Mouse (Mus musculus) MEL (cell line): ENCODE results near the gene Gm9833.

Experiments
- CTCF ChIP-seq, 3 experiments: IDR thresholded peaks in 2 of 3; conservative IDR thresholded peaks in 1 of 3; 2 replicates each; pipeline ENCODE4 v1.5.1; 2011 to 2012; ENCODE audit warnings: low read length in 3 of 3, low read depth in 2 of 3, mild to moderate bottlenecking in 2 of 3, improper control_type of control experiment in 1 of 3, inconsistent platforms in 1 of 3, mixed read lengths in 1 of 3, moderate library complexity in 1 of 3; ENCODE audit not compliant: control insufficient read depth in 1 of 3, insufficient read depth in 1 of 3, poor library complexity in 1 of 3, severe bottlenecking in 1 of 3
- EP300 ChIP-seq, 2 experiments: IDR thresholded peaks; 2 replicates each; pipeline ENCODE4 v1.6.1; 2011; ENCODE audit warnings: improper control_type of control experiment in 2 of 2, low read length in 2 of 2, low read depth in 1 of 2, mild to moderate bottlenecking in 1 of 2
- NRF1 ChIP-seq: IDR thresholded peaks from 2 replicates; pipeline ENCODE4 v1.6.1; 2014; ENCODE audit warnings: low read depth, mild to moderate bottlenecking, inconsistent platforms, low read length, improper control_type of control experiment, moderate library complexity; ENCODE audit not compliant: poor library complexity, insufficient read depth, severe bottlenecking
- POLR2A ChIP-seq, 2 experiments: IDR thresholded peaks; 2 replicates each; pipeline ENCODE4 v1.6.1; 2011 to 2012; ENCODE audit warnings: low read length in 2 of 2, mild to moderate bottlenecking in 2 of 2, control low read depth in 1 of 2, improper control_type of control experiment in 1 of 2, low read depth in 1 of 2, moderate library complexity in 1 of 2; ENCODE audit not compliant: control insufficient read depth in 1 of 2, insufficient read depth in 1 of 2, poor library complexity in 1 of 2
- POLR2AphosphoS5 ChIP-seq: IDR thresholded peaks from 2 replicates; pipeline ENCODE4 v1.6.1; 2012; ENCODE audit warnings: low read depth, borderline replicate concordance, mild to moderate bottlenecking, inconsistent platforms, low read length, moderate library complexity, mixed read lengths
- SIN3A ChIP-seq: IDR thresholded peaks from 2 replicates; pipeline ENCODE4 v1.6.1; 2012; ENCODE audit warnings: low read length, improper control_type of control experiment, inconsistent platforms
- USF1 ChIP-seq: IDR thresholded peaks from 2 replicates; pipeline ENCODE4 v1.6.1; 2014; ENCODE audit warnings: low read depth, mild to moderate bottlenecking, inconsistent platforms, low read length, improper control_type of control experiment, moderate library complexity
- USF2 ChIP-seq, 2 experiments: IDR thresholded peaks; 2 replicates each; pipeline ENCODE4 v1.6.1; 2011 to 2012; ENCODE audit warnings: improper control_type of control experiment in 2 of 2, low read length in 2 of 2, borderline replicate concordance in 1 of 2, inconsistent platforms in 1 of 2, low read depth in 1 of 2, mild to moderate bottlenecking in 1 of 2; ENCODE audit not compliant: insufficient read depth in 1 of 2
- ZNF384 ChIP-seq: IDR thresholded peaks from 2 replicates; pipeline ENCODE4 v1.6.1; 2012; ENCODE audit warnings: low read depth, mild to moderate bottlenecking, inconsistent platforms, low read length, improper control_type of control experiment

DNA sequence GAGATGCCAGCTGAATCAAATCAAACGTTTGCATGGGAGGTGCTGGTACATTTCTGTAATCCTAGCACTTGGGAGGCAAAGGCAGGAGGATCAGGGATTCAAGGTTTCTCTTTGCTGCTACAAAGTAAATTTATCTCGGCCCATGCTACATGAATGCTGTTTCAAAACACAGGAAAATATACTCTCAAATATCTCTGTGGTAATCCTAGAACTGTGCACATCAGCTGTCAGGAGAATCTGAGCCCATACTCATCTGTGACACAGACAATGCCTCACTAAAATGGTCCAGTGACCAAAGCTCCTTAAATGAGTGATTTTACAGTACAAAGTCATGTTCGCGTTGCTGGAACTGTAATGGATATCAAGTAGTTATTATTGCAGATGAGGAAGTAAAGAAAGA lies 24.3 kb downstream of the Gm9833 start:
- no peak for TF ChIP-seq NRF1
- no peak for TF ChIP-seq CTCF (IDR thresholded peaks at IDR 0.05 in 2 of 3, conservative IDR thresholded peaks at IDR 0.05 in 1 of 3; ENCODE audit: control insufficient read depth in 1 of 3, insufficient read depth in 1 of 3, low read depth in 2 of 3, low read length in 3 of 3, poor library complexity in 1 of 3, severe bottlenecking in 1 of 3)
- no peak for TF ChIP-seq EP300 (IDR thresholded peaks at IDR 0.05; ENCODE audit: low read depth in 1 of 2, low read length in 2 of 2)
- no peak for TF ChIP-seq USF1
- no peak for TF ChIP-seq POLR2A (IDR thresholded peaks at IDR 0.05; ENCODE audit: control insufficient read depth in 1 of 2, insufficient read depth in 1 of 2, low read depth in 1 of 2, low read length in 2 of 2, poor library complexity in 1 of 2)
- no peak for TF ChIP-seq SIN3A
- TF ChIP-seq POLR2AphosphoS5 = no peak
- no peak for TF ChIP-seq USF2 (IDR thresholded peaks at IDR 0.05; ENCODE audit: borderline replicate concordance in 1 of 2, insufficient read depth in 1 of 2, low read depth in 1 of 2, low read length in 2 of 2)
- TF ChIP-seq ZNF384 = no peak
